Comparison of ENCODE assay signal across 37 mouse cellular contexts in the genomic region with DNA sequence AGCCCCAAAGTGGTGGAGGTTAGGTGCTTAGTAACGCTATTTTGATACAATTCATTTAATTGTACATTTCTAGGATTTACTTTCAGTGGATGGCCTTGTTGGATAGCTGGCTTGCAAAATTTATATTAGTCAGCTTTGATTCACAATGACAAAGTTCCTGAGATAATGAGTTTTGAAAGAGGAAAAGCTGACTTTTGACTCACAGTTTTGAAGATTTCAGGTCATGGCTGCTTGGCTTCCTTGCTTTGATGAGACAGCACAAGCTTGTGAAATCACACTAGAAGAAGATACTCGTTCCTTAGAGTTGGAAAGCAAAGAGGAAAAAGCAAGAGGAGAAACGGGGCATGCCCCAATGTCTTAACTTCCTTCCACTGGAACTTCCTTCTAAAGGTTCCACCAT. TPM values are rescaled to one million over a fixed set of nuclear protein-coding genes. Genes with fewer than 3 reads are reported as not detected.
"Had no signal": no experiment of that assay in that cellular context is flagged by ENCODE, and none has a peak within 500 bp of the region (broad histone marks: within the 10 kb centered on the region; RNA-seq: fewer than 3 reads in every experiment).

No protein-coding gene starts in this region.

- H3K9ac ChIP-seq: heart, embryonic 12.5 days; hindbrain, embryonic 13.5 days; hindbrain, embryonic 15.5 days; limb, embryonic 12.5 days; liver, embryonic 13.5 days; liver, embryonic 15.5 days had no signal

- H3K4me2 ChIP-seq: heart, embryonic 12.5 days; hindbrain, embryonic 13.5 days; hindbrain, embryonic 15.5 days; limb, embryonic 12.5 days; liver, embryonic 13.5 days; liver, embryonic 15.5 days had no signal

- ATAC-seq: hindbrain, postnatal 0 days; intestine, embryonic 16.5 days had no signal

- H3K36me3 ChIP-seq: heart, embryonic 10.5 days; heart, embryonic 12.5 days; hindbrain, embryonic 10.5 days; hindbrain, embryonic 13.5 days; hindbrain, embryonic 15.5 days; limb, embryonic 10.5 days; limb, embryonic 12.5 days; liver, embryonic 13.5 days; liver, embryonic 15.5 days had no signal

- H3K9me3 ChIP-seq: heart, embryonic 10.5 days; heart, embryonic 12.5 days; hindbrain, embryonic 10.5 days; hindbrain, embryonic 13.5 days; hindbrain, embryonic 15.5 days; limb, embryonic 10.5 days; limb, embryonic 12.5 days; liver, embryonic 13.5 days; liver, embryonic 15.5 days had no signal

- H3K27ac ChIP-seq: gastrocnemius, adult 2 months; heart, embryonic 10.5 days; hindbrain, embryonic 10.5 days; hindbrain, embryonic 13.5 days; hindbrain, embryonic 15.5 days; hindbrain, postnatal 0 days; layer of hippocampus, adult 2 months; left cerebral cortex, adult 2 months; limb, embryonic 10.5 days; limb, embryonic 12.5 days; liver, embryonic 13.5 days; liver, embryonic 15.5 days had no signal

- DNase-seq: gastrocnemius, adult 2 months; gastrocnemius, postnatal 10 days; gastrocnemius, postnatal 25 days; heart, adult 18-20 months; heart, postnatal 10 days; heart, postnatal 4 days; kidney, adult 11 months; kidney, adult 2 months; kidney, adult 9 months; kidney, postnatal 10 days; kidney, postnatal 25 days; kidney, postnatal 4 days; liver; liver, embryonic 13.5 days had no signal

- H3K4me3 ChIP-seq: gastrocnemius, adult 2 months; heart, embryonic 10.5 days; heart, embryonic 12.5 days; hindbrain, embryonic 10.5 days; hindbrain, embryonic 13.5 days; hindbrain, embryonic 15.5 days; layer of hippocampus, adult 2 months; left cerebral cortex, adult 2 months; limb, embryonic 10.5 days; limb, embryonic 12.5 days; liver, embryonic 13.5 days; liver, embryonic 15.5 days had no signal

RNA-seq across cellular contexts. Expression of a gene that starts 10.4 kb away (rescaled TPM):
- total RNA-seq: gastrocnemius, adult 2 months; gastrocnemius, postnatal 10 days; gastrocnemius, postnatal 25 days; gastrocnemius, postnatal 4 days; heart, adult 18-20 months; heart, adult 8-10 months; heart, postnatal 25 days had no signal
- polyA plus RNA-seq: heart, embryonic 10.5 days; hindbrain, embryonic 10.5 days; limb, embryonic 10.5 days; limb, embryonic 12.5 days; liver, embryonic 13.5 days; liver, embryonic 15.5 days had no signal

RNA-seq across cellular contexts. Expression of a gene that starts 24.2 kb away (rescaled TPM):
- total RNA-seq: gastrocnemius, postnatal 10 days; heart, postnatal 10 days; heart, postnatal 4 days; hindbrain, postnatal 0 days; layer of hippocampus, adult 2 months; layer of hippocampus, postnatal 10 days; layer of hippocampus, postnatal 25 days; left cerebral cortex, adult 2 months; left cerebral cortex, postnatal 14 days; left cerebral cortex, postnatal 36 days had no signal
- polyA plus RNA-seq: heart, embryonic 10.5 days; heart, embryonic 12.5 days; hindbrain, embryonic 10.5 days; hindbrain, embryonic 13.5 days; hindbrain, embryonic 15.5 days; hindbrain, postnatal 0 days; limb, embryonic 12.5 days had no signal

RNA-seq across cellular contexts. Expression of a gene that starts 36.2 kb away (rescaled TPM):
- total RNA-seq: gastrocnemius, adult 2 months; gastrocnemius, postnatal 10 days; gastrocnemius, postnatal 25 days; gastrocnemius, postnatal 4 days; heart, adult 18-20 months; heart, adult 8-10 months; heart, postnatal 10 days; heart, postnatal 25 days; heart, postnatal 4 days; hindbrain, postnatal 0 days; layer of hippocampus, adult 2 months; layer of hippocampus, postnatal 25 days; left cerebral cortex, adult 2 months; left cerebral cortex, postnatal 14 days; left cerebral cortex, postnatal 36 days had no signal
- polyA plus RNA-seq: heart, embryonic 10.5 days; heart, embryonic 12.5 days; heart, embryonic 14.5 days; heart, embryonic 16.5 days; hindbrain, embryonic 10.5 days; hindbrain, embryonic 13.5 days; hindbrain, postnatal 0 days; intestine, embryonic 14.5 days; intestine, embryonic 16.5 days; kidney, adult 2 months; kidney, embryonic 16.5 days; liver, embryonic 13.5 days; liver, embryonic 15.5 days had no signal

RNA-seq across cellular contexts. Expression of a gene that starts 45.5 kb away (rescaled TPM):
- total RNA-seq: gastrocnemius, adult 2 months; gastrocnemius, postnatal 25 days had no signal
